Mouse (Mus musculus) hindbrain, embryonic 15.5 days (tissue): ENCODE measurements around the gene Glmn. TPM values are rescaled to one million over a fixed set of nuclear protein-coding genes. Genes with fewer than 3 reads are reported as not detected.

Experiments
- ATAC-seq: fragments of 200-750 bp; cut with Nextera tagmentation; 2 replicates; pipeline ENCODE4 v1.8.0; 2017; ENCODE audit warnings: low read depth, moderate number of reproducible peaks, moderate TSS enrichment; ENCODE audit not compliant: low FRiP score
- H3K27ac ChIP-seq: fragments of 300-500 bp; sonication (generic); replicated peaks from 2 replicates; pipeline ENCODE4 v1.5.1; 2015; ENCODE audit warnings: mild to moderate bottlenecking, inconsistent platforms
- H3K27me3 ChIP-seq: fragments of 300-500 bp; sonication (generic); 2 replicates; pipeline ENCODE4 v1.6.1; 2015; ENCODE audit warnings: control low read depth, inconsistent platforms
- H3K36me3 ChIP-seq: fragments of 300-500 bp; sonication (generic); 2 replicates; pipeline ENCODE4 v1.6.1; 2015; ENCODE audit warnings: control low read depth, inconsistent platforms
- H3K4me1 ChIP-seq: fragments of 300-500 bp; sonication (generic); replicated peaks from 2 replicates; pipeline ENCODE4 v1.6.1; 2015; ENCODE audit warnings: control low read depth, inconsistent platforms
- H3K4me2 ChIP-seq: fragments of 300-500 bp; sonication (generic); 2 replicates; pipeline ENCODE4 v1.6.1; 2015; ENCODE audit warnings: moderate library complexity, mild to moderate bottlenecking, inconsistent platforms
- H3K4me3 ChIP-seq: fragments of 300-500 bp; sonication (generic); 2 replicates; pipeline ENCODE4 v1.5.1; 2015; ENCODE audit warnings: mild to moderate bottlenecking, inconsistent platforms
- H3K9ac ChIP-seq: fragments of 300-500 bp; sonication (generic); 2 replicates; pipeline ENCODE4 v1.6.1; 2015; ENCODE audit warnings: inconsistent platforms
- H3K9me3 ChIP-seq: fragments of 300-500 bp; sonication (generic); 2 replicates; pipeline ENCODE4 v1.6.1; 2016; ENCODE audit warnings: control low read depth, inconsistent platforms
- WGBS: fragments of 180-500 bp; shearing (Covaris S2); methylation state at CpG from one replicate; pipeline ENCODE4 v1.1.7; 2015; 5-methylcytosine and 5-hydroxymethylcytosine counted together
- polyA plus RNA-seq: library from polyadenylated mRNA; unstranded; fragments of >200 nt; fragmentation: Nextera tagmentation; extraction: Ambion mirVana; gene quantifications from 2 replicates; pipeline ENCODE4 v1.2.1, GENCODE M21; 2015

Glmn gene
- polyA plus RNA-seq, 1 experiment from 2014 or later, result 30.2 TPM

- H3K27ac ChIP-seq, result no peak overlapping the region
- H3K4me1 ChIP-seq, result no peaks in the 10 kb centered on the region
- no peak overlapping the region for H3K9ac ChIP-seq
- no peak for ATAC-seq
- no peaks in the 10 kb centered on the region for H3K9me3 ChIP-seq
- H3K36me3 ChIP-seq, result peaks cover 12% of the 10 kb centered on the region
- no peaks in the 10 kb centered on the region for H3K27me3 ChIP-seq
- H3K4me2 ChIP-seq, result no peak overlapping the region
- 96% methylated on average over 3 of the region's 3 CpGs for WGBS
- H3K4me3 ChIP-seq, result no peak overlapping the region
These were observed 82.2 kb downstream of the Glmn start for GRCm38 (mm10) chr5:107515453-107515852.

- H3K4me2 ChIP-seq, result no peak overlapping the region
- no peaks in the 10 kb centered on the region for H3K4me1 ChIP-seq
- H3K9me3 ChIP-seq, result no peaks in the 10 kb centered on the region
- H3K9ac ChIP-seq, result no peak overlapping the region
- peak; percentile 3; the same call in 1 of the 2 replicates for ATAC-seq
- peaks cover 16% of the 10 kb centered on the region for H3K36me3 ChIP-seq
- 57% methylated on average over 7 of the region's 7 CpGs for WGBS
- H3K27me3 ChIP-seq, result no peaks in the 10 kb centered on the region
- H3K27ac ChIP-seq, result no peak overlapping the region
- H3K4me3 ChIP-seq, result no peak overlapping the region
These were observed 84.1 kb downstream of the Glmn start for GRCm38 (mm10) chr5:107513583-107513982.

GRCm38 (mm10) chr5:107511326-107511725, 86.4 kb downstream of the Glmn start:
- ATAC-seq, result no peak
- 62% methylated on average over 2 of the region's 2 CpGs for WGBS
- H3K4me2 ChIP-seq, result no peak overlapping the region

GRCm38 (mm10) chr5:107510503-107510902, 87.2 kb downstream of the Glmn start:
- no peaks in the 10 kb centered on the region for H3K9me3 ChIP-seq
- 91% methylated on average over 10 of the region's 10 CpGs for WGBS
- no peak overlapping the region for H3K4me2 ChIP-seq
- no peak for ATAC-seq
- no peak overlapping the region for H3K9ac ChIP-seq
- peaks cover 41% of the 10 kb centered on the region for H3K36me3 ChIP-seq
- no peak overlapping the region for H3K27ac ChIP-seq
- H3K27me3 ChIP-seq, result no peaks in the 10 kb centered on the region
- H3K4me1 ChIP-seq, result no peaks in the 10 kb centered on the region
- no peak overlapping the region for H3K4me3 ChIP-seq

More at GRCm38 (mm10) chr5:107511326-107511725, 86.4 kb downstream of the Glmn start:
- Histone ChIP-seq H3K36me3 (peaks cover 33% of the 10 kb centered on the region), H3K9ac (no peak overlapping the region), H3K9me3 (no peaks in the 10 kb centered on the region), H3K27ac (no peak overlapping the region), H3K27me3 (no peaks in the 10 kb centered on the region), H3K4me1 (no peaks in the 10 kb centered on the region), H3K4me3 (no peak overlapping the region)

- WGBS, result 82% methylated on average over 4 of the region's 4 CpGs
- Histone ChIP-seq H3K4me3 (no peak within 1 kb of the TSS), H3K9me3 (no peaks in the 10 kb centered on the region), H3K9ac (no peak within 1 kb of the TSS), H3K27me3 (no peaks in the 10 kb centered on the region), H3K4me2 (no peak within 1 kb of the TSS), H3K36me3 (peaks cover 59% of the 10 kb centered on the region), H3K4me1 (no peaks in the 10 kb centered on the region), H3K27ac (no peak within 1 kb of the TSS)
- ATAC-seq, result no peak
These were observed 90.4 kb downstream of the Glmn start, which contains the start of gene Gm42669 for GRCm38 (mm10) chr5:107507321-107507720. Gm42669 (plus strand) TSS chr5:107507621.

GRCm38 (mm10) chr5:107500741-107501140, 96.9 kb downstream of the Glmn start:
- Histone ChIP-seq H3K36me3 (peaks cover 27% of the 10 kb centered on the region), H3K4me3 (no peak overlapping the region), H3K9ac (no peak overlapping the region), H3K4me1 (peaks cover 14% of the 10 kb centered on the region), H3K27ac (no peak overlapping the region), H3K4me2 (no peak overlapping the region), H3K27me3 (no peaks in the 10 kb centered on the region), H3K9me3 (no peaks in the 10 kb centered on the region)
- 86% methylated on average over 1 of the region's 1 CpGs for WGBS
- ATAC-seq, result no peak

GRCm38 (mm10) chr5:107499891-107500535, 97.7 kb downstream of the Glmn start:
- no peak overlapping the region for H3K4me2 ChIP-seq
- ATAC-seq, result no peak
- H3K36me3 ChIP-seq, result peaks cover 20% of the 10 kb centered on the region
- no peaks in the 10 kb centered on the region for H3K27me3 ChIP-seq
- 73% methylated on average over 5 of the region's 5 CpGs for WGBS
- no peak overlapping the region for H3K9ac ChIP-seq
- no peak overlapping the region for H3K27ac ChIP-seq
- peaks cover 14% of the 10 kb centered on the region for H3K4me1 ChIP-seq
- H3K9me3 ChIP-seq, result no peaks in the 10 kb centered on the region
- H3K4me3 ChIP-seq, result no peak overlapping the region

Other genes starting within 250 kb of the Glmn start
- 2.7 and 3.3 TPM in 2 replicates for gene Ephx4, start 195.2 kb downstream of the Glmn start, polyA plus RNA-seq
- not detected in 2 replicates for gene Lpcat2b, start 166.3 kb downstream of the Glmn start, polyA plus RNA-seq
- gene Btbd8, start 159.9 kb downstream of the Glmn start, polyA plus RNA-seq, result 17.5 and 19.3 TPM in 2 replicates
- gene Gm42669, start 90.3 kb downstream of the Glmn start, polyA plus RNA-seq, result 0.41 and 0.54 TPM in 2 replicates
- gene 1700028K03Rik, start 63.2 kb downstream of the Glmn start, polyA plus RNA-seq, result 0.18 and 0.29 TPM in 2 replicates
- 21.9 and 22.9 TPM in 2 replicates for gene Rpap2, start 515 bp downstream of the Glmn start, polyA plus RNA-seq
- not detected in 2 replicates for gene Gfi1, start 128.1 kb upstream of the Glmn start, polyA plus RNA-seq
- 0.16 and 0.17 TPM in 2 replicates for gene Ube2d2b, start 232.2 kb upstream of the Glmn start, polyA plus RNA-seq